Mouse (Mus musculus): Measurements from ENCODE around the gene Ndufaf7.

- TF ChIP-seq CTCF (IDR thresholded peaks at IDR 0.05; ENCODE audit: low read depth) (no peak), EP300 (IDR thresholded peaks at IDR 0.05; ENCODE audit: low read depth) (no peak)
Measured at GRCm38 (mm10) chr17:78994931-78995820, 58.2 kb downstream of the Ndufaf7 start.

Data from heart, postnatal 0 days (tissue).